Mouse (Mus musculus): Measurements from ENCODE around the gene Polr3a. TPM values are rescaled to one million over a fixed set of nuclear protein-coding genes. Genes with fewer than 3 reads are reported as not detected.

Gene Polr3a
- polyA plus RNA-seq, 1 experiment: 12.3 TPM

DNA sequence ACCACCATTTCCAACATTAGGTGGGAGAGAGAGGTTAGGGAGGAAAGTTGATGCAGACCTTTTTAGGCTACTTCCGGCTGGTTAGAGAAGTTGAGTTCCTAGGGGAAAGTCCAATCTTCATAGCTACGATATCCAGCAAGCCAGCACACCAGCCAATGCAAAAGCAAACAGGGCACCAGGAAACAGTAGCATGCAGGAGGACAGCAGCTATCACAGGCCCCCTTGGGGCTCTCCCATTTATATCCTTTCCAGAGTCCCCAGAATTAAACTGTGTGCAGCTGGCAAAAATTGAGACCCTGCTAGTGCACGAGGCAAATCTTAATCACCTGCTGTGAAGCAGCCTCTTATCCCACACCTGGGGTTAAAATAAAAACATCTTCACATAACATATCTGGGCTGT lies 38.3 kb upstream of the Polr3a start:
- Histone ChIP-seq H3ac (ENCODE audit: control insufficient read depth, insufficient read length, low read depth) (no peak overlapping the region), H3K4me3 (ENCODE audit: insufficient read depth, poor library complexity, severe bottlenecking) (no peak overlapping the region), H3K27me3 (ENCODE audit: control insufficient read depth, insufficient read depth, insufficient read length) (peaks cover 28% of the 10 kb centered on the region), H3K36me3 (ENCODE audit: control insufficient read depth, insufficient read depth) (no peaks in the 10 kb centered on the region), H3K79me2 (ENCODE audit: control insufficient read depth, insufficient read depth) (no peaks in the 10 kb centered on the region), H3K79me3 (ENCODE audit: low read depth) (no peaks in the 10 kb centered on the region)
- TF ChIP-seq CEBPB (IDR thresholded peaks at IDR 0.05; ENCODE audit: low read depth): no peak
- no peak for TF ChIP-seq CTCF (IDR thresholded peaks at IDR 0.05; ENCODE audit: control insufficient read depth, insufficient read depth, insufficient read length)
- no peak for TF ChIP-seq MAX (IDR thresholded peaks at IDR 0.05)
- no peak for TF ChIP-seq USF1 (IDR thresholded peaks at IDR 0.05; ENCODE audit: low read depth)
- TF ChIP-seq FOSL1 (IDR thresholded peaks at IDR 0.05; ENCODE audit: insufficient read depth, low read length, poor library complexity, severe bottlenecking): no peak
- no peak for TF ChIP-seq MYOG (IDR thresholded peaks at IDR 0.05; ENCODE audit: control insufficient read depth, extremely low read depth, insufficient read length)
- TF ChIP-seq MYOD1 (IDR thresholded peaks at IDR 0.05; ENCODE audit: control insufficient read depth, insufficient read length, low read depth): no peak

DNA sequence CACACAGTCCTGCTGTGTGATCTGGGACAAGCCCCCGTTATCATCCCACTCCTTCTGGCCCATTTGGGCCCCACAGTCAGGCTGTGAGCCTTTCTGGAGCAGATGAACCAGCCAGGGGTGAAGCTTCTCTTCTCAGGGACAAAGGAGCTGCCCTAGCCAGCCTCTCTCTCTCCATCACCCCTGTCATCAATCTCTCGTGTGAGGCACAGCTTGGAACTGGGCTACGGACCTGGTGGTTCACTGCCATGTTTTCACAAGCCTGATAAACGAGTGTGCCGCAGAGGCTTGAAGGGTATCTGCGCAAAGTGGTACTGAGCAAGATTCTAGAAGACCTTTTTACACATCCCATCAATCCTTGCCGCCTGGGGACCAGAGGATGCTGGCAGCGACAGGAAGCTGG lies 34.7 kb upstream of the Polr3a start:
- H3K4me3 ChIP-seq (ENCODE audit: insufficient read depth, poor library complexity, severe bottlenecking): no peak overlapping the region
- H3K36me3 ChIP-seq (ENCODE audit: control insufficient read depth, insufficient read depth): no peaks in the 10 kb centered on the region

GRCm38 (mm10) chr14:24512527-24513161 lies 25.8 kb upstream of the Polr3a start:
- Histone ChIP-seq H3K36me3 (ENCODE audit: control insufficient read depth, insufficient read depth) (no peaks in the 10 kb centered on the region), H3K27me3 (ENCODE audit: control insufficient read depth, insufficient read depth, insufficient read length) (peaks cover 4% of the 10 kb centered on the region), H3K79me2 (ENCODE audit: control insufficient read depth, insufficient read depth) (no peaks in the 10 kb centered on the region), H3K79me3 (ENCODE audit: low read depth) (no peaks in the 10 kb centered on the region), H3ac (ENCODE audit: control insufficient read depth, insufficient read length, low read depth) (no peak overlapping the region), H3K4me3 (ENCODE audit: insufficient read depth, poor library complexity, severe bottlenecking) (no peak overlapping the region)
- no peak for TF ChIP-seq MYOD1 (IDR thresholded peaks at IDR 0.05; ENCODE audit: control insufficient read depth, insufficient read length, low read depth)
- TF ChIP-seq MAX (IDR thresholded peaks at IDR 0.05): no peak
- TF ChIP-seq MYOG (IDR thresholded peaks at IDR 0.05; ENCODE audit: control insufficient read depth, extremely low read depth, insufficient read length): no peak
- no peak for TF ChIP-seq CEBPB (IDR thresholded peaks at IDR 0.05; ENCODE audit: low read depth)
- TF ChIP-seq CTCF (IDR thresholded peaks at IDR 0.05; ENCODE audit: control insufficient read depth, insufficient read depth, insufficient read length): no peak
- no peak for TF ChIP-seq FOSL1 (IDR thresholded peaks at IDR 0.05; ENCODE audit: insufficient read depth, low read length, poor library complexity, severe bottlenecking)
- TF ChIP-seq USF1 (IDR thresholded peaks at IDR 0.05; ENCODE audit: low read depth): no peak

More for the DNA sequence above, 34.7 kb upstream of the Polr3a start:
- Histone ChIP-seq H3K27me3 (ENCODE audit: control insufficient read depth, insufficient read depth, insufficient read length) (peaks cover 32% of the 10 kb centered on the region), H3ac (ENCODE audit: control insufficient read depth, insufficient read length, low read depth) (no peak overlapping the region), H3K79me2 (ENCODE audit: control insufficient read depth, insufficient read depth) (no peaks in the 10 kb centered on the region), H3K79me3 (ENCODE audit: low read depth) (no peaks in the 10 kb centered on the region)
- TF ChIP-seq MYOG (IDR thresholded peaks at IDR 0.05; ENCODE audit: control insufficient read depth, extremely low read depth, insufficient read length): no peak
- TF ChIP-seq USF1 (IDR thresholded peaks at IDR 0.05; ENCODE audit: low read depth): no peak
- no peak for TF ChIP-seq FOSL1 (IDR thresholded peaks at IDR 0.05; ENCODE audit: insufficient read depth, low read length, poor library complexity, severe bottlenecking)
- no peak for TF ChIP-seq MAX (IDR thresholded peaks at IDR 0.05)
- no peak for TF ChIP-seq CEBPB (IDR thresholded peaks at IDR 0.05; ENCODE audit: low read depth)
- TF ChIP-seq MYOD1 (IDR thresholded peaks at IDR 0.05; ENCODE audit: control insufficient read depth, insufficient read length, low read depth): no peak
- no peak for TF ChIP-seq CTCF (IDR thresholded peaks at IDR 0.05; ENCODE audit: control insufficient read depth, insufficient read depth, insufficient read length)

DNA sequence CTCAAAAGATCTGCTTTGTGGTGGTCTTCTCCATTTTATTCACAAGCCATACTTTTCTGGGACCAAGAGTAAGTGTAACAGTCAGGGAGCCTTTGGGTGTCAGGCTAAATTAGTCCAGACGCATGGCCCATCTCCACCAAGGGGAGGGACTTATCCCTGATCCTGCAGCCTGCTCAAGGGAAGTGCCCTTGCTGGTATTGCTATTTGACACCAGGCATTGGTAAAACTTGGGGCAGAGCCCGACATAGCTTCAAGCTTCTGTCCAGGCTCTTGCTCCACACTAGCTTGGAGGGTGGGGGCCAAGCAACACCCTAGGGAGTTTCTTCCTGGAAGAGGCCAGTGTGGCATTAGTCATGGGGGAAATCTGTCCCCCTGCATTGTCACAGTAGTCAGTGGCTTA lies 23.8 kb upstream of the Polr3a start:
- Histone ChIP-seq H3K36me3 (ENCODE audit: control insufficient read depth, insufficient read depth) (no peaks in the 10 kb centered on the region), H3ac (ENCODE audit: control insufficient read depth, insufficient read length, low read depth) (no peak overlapping the region), H3K79me3 (ENCODE audit: low read depth) (no peaks in the 10 kb centered on the region), H3K79me2 (ENCODE audit: control insufficient read depth, insufficient read depth) (no peaks in the 10 kb centered on the region), H3K4me3 (ENCODE audit: insufficient read depth, poor library complexity, severe bottlenecking) (no peak overlapping the region), H3K27me3 (ENCODE audit: control insufficient read depth, insufficient read depth, insufficient read length) (peaks cover 9% of the 10 kb centered on the region)
- TF ChIP-seq MYOD1 (IDR thresholded peaks at IDR 0.05; ENCODE audit: control insufficient read depth, insufficient read length, low read depth) (no peak), CEBPB (IDR thresholded peaks at IDR 0.05; ENCODE audit: low read depth) (no peak), MYOG (IDR thresholded peaks at IDR 0.05; ENCODE audit: control insufficient read depth, extremely low read depth, insufficient read length) (no peak), USF1 (IDR thresholded peaks at IDR 0.05; ENCODE audit: low read depth) (no peak), FOSL1 (IDR thresholded peaks at IDR 0.05; ENCODE audit: insufficient read depth, low read length, poor library complexity, severe bottlenecking) (no peak), MAX (IDR thresholded peaks at IDR 0.05) (no peak), CTCF (IDR thresholded peaks at IDR 0.05; ENCODE audit: control insufficient read depth, insufficient read depth, insufficient read length) (no peak)

DNA sequence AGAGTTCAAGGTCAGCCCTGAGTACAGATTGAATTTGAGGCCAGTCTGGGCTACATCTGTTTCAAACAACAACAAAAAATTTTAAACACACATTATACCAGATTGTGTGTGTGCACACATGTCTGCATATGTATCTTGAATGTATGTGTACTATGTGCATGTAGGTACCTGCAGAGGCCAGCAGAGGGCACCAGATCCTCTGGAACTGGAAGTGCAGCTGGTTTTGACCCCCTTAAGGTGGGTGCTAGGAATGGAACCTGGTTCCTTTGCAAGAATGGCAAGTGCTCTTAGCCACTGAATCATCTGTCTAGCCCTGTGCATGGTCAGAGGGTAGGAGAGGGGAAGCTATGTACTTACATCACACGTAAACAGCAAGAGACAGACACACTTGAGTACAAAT lies 23.4 kb upstream of the Polr3a start:
- Histone ChIP-seq H3K79me2 (ENCODE audit: control insufficient read depth, insufficient read depth) (no peaks in the 10 kb centered on the region), H3K36me3 (ENCODE audit: control insufficient read depth, insufficient read depth) (no peaks in the 10 kb centered on the region), H3ac (ENCODE audit: control insufficient read depth, insufficient read length, low read depth) (no peak overlapping the region), H3K4me3 (ENCODE audit: insufficient read depth, poor library complexity, severe bottlenecking) (no peak overlapping the region), H3K27me3 (ENCODE audit: control insufficient read depth, insufficient read depth, insufficient read length) (peaks cover 9% of the 10 kb centered on the region), H3K79me3 (ENCODE audit: low read depth) (no peaks in the 10 kb centered on the region)
- TF ChIP-seq CTCF (IDR thresholded peaks at IDR 0.05; ENCODE audit: control insufficient read depth, insufficient read depth, insufficient read length) (no peak), MAX (IDR thresholded peaks at IDR 0.05) (no peak), MYOG (IDR thresholded peaks at IDR 0.05; ENCODE audit: control insufficient read depth, extremely low read depth, insufficient read length) (no peak), MYOD1 (IDR thresholded peaks at IDR 0.05; ENCODE audit: control insufficient read depth, insufficient read length, low read depth) (no peak), CEBPB (IDR thresholded peaks at IDR 0.05; ENCODE audit: low read depth) (no peak), USF1 (IDR thresholded peaks at IDR 0.05; ENCODE audit: low read depth) (no peak), FOSL1 (IDR thresholded peaks at IDR 0.05; ENCODE audit: insufficient read depth, low read length, poor library complexity, severe bottlenecking) (no peak)
